Mouse (Mus musculus) heart, embryonic 13.5 days (tissue): ENCODE measurements around the gene Olfr1355. TPM values are rescaled to one million over a fixed set of nuclear protein-coding genes. Genes with fewer than 3 reads are reported as not detected.
"Not testable (repeated sequence)": the region's sequence is repeated elsewhere in the genome, so short reads cannot be mapped to it uniquely, and the experiment has no call there.

Experiments used
- ATAC-seq: fragments of 200-750 bp; cut with Nextera tagmentation; 2 replicates; pipeline ENCODE4 v1.8.0; 2017; ENCODE audit warnings: moderate TSS enrichment; ENCODE audit not compliant: insufficient number of reproducible peaks, low FRiP score, low TSS enrichment; ENCODE audit errors: extremely low read depth
- H3K27ac ChIP-seq: fragments of 300-500 bp; sonication (generic); replicated peaks from 2 replicates; pipeline ENCODE4 v1.5.1; 2015; ENCODE audit warnings: moderate library complexity, mild to moderate bottlenecking, inconsistent platforms
- H3K27me3 ChIP-seq: fragments of 300-500 bp; sonication (generic); replicated peaks from 2 replicates; pipeline ENCODE4 v1.6.1; 2015; ENCODE audit warnings: mild to moderate bottlenecking, inconsistent platforms
- H3K36me3 ChIP-seq: fragments of 300-500 bp; sonication (generic); 2 replicates; pipeline ENCODE4 v1.6.1; 2015; ENCODE audit warnings: mild to moderate bottlenecking, inconsistent platforms
- H3K4me1 ChIP-seq: fragments of 300-500 bp; sonication (generic); 2 replicates; pipeline ENCODE4 v1.6.1; 2015; ENCODE audit warnings: inconsistent platforms
- H3K4me2 ChIP-seq: fragments of 300-500 bp; sonication (generic); 2 replicates; pipeline ENCODE4 v1.6.1; 2015; ENCODE audit warnings: inconsistent platforms, mild to moderate bottlenecking, moderate library complexity
- H3K4me3 ChIP-seq: fragments of 300-500 bp; sonication (generic); 2 replicates; pipeline ENCODE4 v1.5.1; 2015; ENCODE audit warnings: moderate library complexity, mild to moderate bottlenecking, inconsistent platforms
- H3K9ac ChIP-seq: fragments of 300-500 bp; sonication (generic); 2 replicates; pipeline ENCODE4 v1.6.1; 2015; ENCODE audit warnings: inconsistent platforms, mild to moderate bottlenecking, moderate library complexity
- H3K9me3 ChIP-seq: fragments of 300-500 bp; sonication (generic); 2 replicates; pipeline ENCODE4 v1.6.1; 2016; ENCODE audit warnings: inconsistent platforms
- WGBS: fragments of 180-500 bp; shearing (Covaris S2); methylation state at CpG from one replicate; pipeline ENCODE4 v1.1.7; 2015; ENCODE audit warnings: mixed read lengths; 5-methylcytosine and 5-hydroxymethylcytosine counted together
- polyA plus RNA-seq: library from polyadenylated mRNA; unstranded; fragments of >200 nt; fragmentation: Nextera tagmentation; extraction: Ambion mirVana; gene quantifications from 2 replicates; pipeline ENCODE4 v1.2.1, GENCODE M21; 2015

The Olfr1355 gene
- not detected in 2 replicates for polyA plus RNA-seq

- Histone ChIP-seq H3K9ac (no peak within 1 kb of the TSS), H3K27ac (no peak within 1 kb of the TSS), H3K36me3 (no peaks in the 10 kb centered on the region), H3K4me1 (no peaks in the 10 kb centered on the region), H3K4me3 (no peak within 1 kb of the TSS), H3K27me3 (no peaks in the 10 kb centered on the region), H3K9me3 (peaks cover 10% of the 10 kb centered on the region; the same call in 1 of the 2 replicates), H3K4me2 (no peak within 1 kb of the TSS)
- no peak for ATAC-seq
- WGBS: 62% methylated on average over 2 of the region's 2 CpGs
Observed at GRCm38 (mm10) chr10:78875240-78875639, at the start of gene Olfr1355. Olfr1355 (plus strand) TSS chr10:78875540.

GRCm38 (mm10) chr10:78840456-78840855 is 34.9 kb upstream of the Olfr1355 start:
- 81% methylated on average over 12 of the region's 12 CpGs for WGBS
- not testable (repeated sequence) for H3K27ac ChIP-seq, H3K4me1 ChIP-seq, H3K27me3 ChIP-seq, H3K36me3 ChIP-seq, ATAC-seq, H3K9ac ChIP-seq, H3K4me2 ChIP-seq, H3K4me3 ChIP-seq, H3K9me3 ChIP-seq

GRCm38 (mm10) chr10:78852066-78852465 is 23.3 kb upstream of the Olfr1355 start, which contains the start of gene Olfr1356:
Olfr1356 (minus strand) TSS chr10:78852166.
- no peak within 1 kb of the TSS for H3K27ac ChIP-seq
- no peak within 1 kb of the TSS for H3K4me3 ChIP-seq
- H3K36me3 ChIP-seq: no peaks in the 10 kb centered on the region
- no peaks in the 10 kb centered on the region for H3K27me3 ChIP-seq
- H3K9me3 ChIP-seq: peaks cover 2% of the 10 kb centered on the region; the same call in 1 of the 2 replicates
- H3K9ac ChIP-seq: no peak within 1 kb of the TSS
- 60% methylated on average over 2 of the region's 2 CpGs for WGBS
- H3K4me2 ChIP-seq: no peak within 1 kb of the TSS
- ATAC-seq: no peak
- H3K4me1 ChIP-seq: no peaks in the 10 kb centered on the region

GRCm38 (mm10) chr10:78912871-78913270 is 37.5 kb downstream of the Olfr1355 start, which contains the start of gene Olfr1354:
Olfr1354 (plus strand) TSS chr10:78913171.
- WGBS: 64% methylated on average over 1 of the region's 1 CpGs
- H3K4me2 ChIP-seq, H3K27me3 ChIP-seq, H3K36me3 ChIP-seq, ATAC-seq, H3K4me1 ChIP-seq, H3K27ac ChIP-seq, H3K4me3 ChIP-seq, H3K9ac ChIP-seq, H3K9me3 ChIP-seq: not testable (repeated sequence)

Other genes starting within 250 kb of the Olfr1355 start
- gene Casp14, start 157.2 kb upstream of the Olfr1355 start, polyA plus RNA-seq: not detected in 2 replicates
- not detected in 2 replicates for gene Ccdc105, start 122.5 kb upstream of the Olfr1355 start, polyA plus RNA-seq
- 0.97 and 1.2 TPM in 2 replicates for gene Slc1a6, start 95.0 kb upstream of the Olfr1355 start, polyA plus RNA-seq
- not detected in 2 replicates for gene Olfr1356, start 23.4 kb upstream of the Olfr1355 start, polyA plus RNA-seq
- not detected in 2 replicates for gene Olfr1354, start 37.6 kb downstream of the Olfr1355 start, polyA plus RNA-seq
- gene Olfr8, start 75.1 kb downstream of the Olfr1355 start, polyA plus RNA-seq: not detected in 2 replicates
- gene Olfr1353, start 87.8 kb downstream of the Olfr1355 start, polyA plus RNA-seq: not detected in 2 replicates
- not detected in 2 replicates for gene Olfr1352, start 105.5 kb downstream of the Olfr1355 start, polyA plus RNA-seq
- gene Olfr1351, start 136.9 kb downstream of the Olfr1355 start, polyA plus RNA-seq: not detected in 2 replicates
- 0.23 TPM in 1 of 2 replicates, not detected in the other for gene Olfr57, start 153.2 kb downstream of the Olfr1355 start, polyA plus RNA-seq
- gene 2610008E11Rik, start 222.1 kb downstream of the Olfr1355 start, polyA plus RNA-seq: 16.4 and 16.7 TPM in 2 replicates